Mouse (Mus musculus): Measurements from ENCODE around the gene Smurf1. TPM values are rescaled to one million over a fixed set of nuclear protein-coding genes. Genes with fewer than 3 reads are reported as not detected.

Smurf1 gene
- polyA plus RNA-seq (2015; fragmentation: Nextera tagmentation; extraction: Ambion mirVana) = 28.4 and 29.7 TPM in 2 replicates

DNA sequence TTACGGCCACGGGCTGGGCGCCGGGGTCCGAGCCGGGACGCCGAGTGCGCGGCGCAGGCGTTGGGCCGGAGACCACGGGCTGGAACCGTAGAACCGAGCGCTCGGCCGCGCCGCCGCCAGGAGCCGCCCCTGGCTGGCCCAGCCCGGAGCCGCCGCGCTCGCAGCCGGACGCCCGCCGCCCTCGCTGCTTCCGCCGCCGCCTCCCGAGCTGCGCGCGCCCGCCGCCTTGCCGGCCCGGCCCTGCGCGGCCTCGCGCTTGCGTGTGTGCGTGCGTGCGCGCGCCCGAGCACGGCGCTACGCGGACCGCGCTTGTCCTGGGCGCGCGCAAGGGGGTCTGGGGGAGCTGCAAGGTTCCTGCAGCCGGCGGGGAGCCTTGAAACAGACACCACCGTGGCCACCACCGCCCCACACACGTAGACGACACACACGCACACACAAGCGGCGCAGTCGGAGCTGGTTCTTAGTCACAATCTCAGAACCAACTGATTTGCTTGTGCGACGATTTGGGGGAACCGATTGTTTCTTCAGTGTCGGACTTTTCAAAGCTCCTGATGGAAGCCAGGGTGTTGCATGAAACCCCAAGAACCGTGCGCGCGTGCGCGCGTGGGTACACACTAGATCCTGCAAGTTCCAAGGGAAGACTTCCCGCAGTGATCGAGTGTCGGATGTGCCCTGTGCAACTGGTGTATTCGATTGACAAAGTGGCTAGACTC is at the start of gene Smurf1:
Smurf1 (minus strand) TSS at position 209 of the 713 bp plus-strand sequence.
- peak within 1 kb of the TSS; percentile 96 for H3K4me3 ChIP-seq
- under 1% methylated on average over 67 of the region's 89 CpGs for WGBS
- H3K9me3 ChIP-seq = no peaks in the 10 kb centered on the region
- peaks cover 36% of the 10 kb centered on the region for H3K4me1 ChIP-seq
- no peaks in the 10 kb centered on the region for H3K36me3 ChIP-seq
- H3K27ac ChIP-seq (replicated peaks) = peak within 1 kb of the TSS; percentile 88
- peak within 1 kb of the TSS; percentile 94 for H3K9ac ChIP-seq (replicated peaks)
- peak within 1 kb of the TSS; percentile 71 for H3K4me2 ChIP-seq (replicated peaks)
- H3K27me3 ChIP-seq = peaks cover 4% of the 10 kb centered on the region; the same call in 1 of the 2 replicates
- ATAC-seq (replicated peaks) = peak; percentile 70

GRCm38 (mm10) chr5:145014278-145014677 is 48.6 kb upstream of the Smurf1 start:
- H3K27ac ChIP-seq (replicated peaks) = no peak overlapping the region
- no peak for ATAC-seq (replicated peaks)
- no peaks in the 10 kb centered on the region for H3K27me3 ChIP-seq
- no peaks in the 10 kb centered on the region for H3K9me3 ChIP-seq
- no peak overlapping the region for H3K4me3 ChIP-seq
- H3K4me2 ChIP-seq (replicated peaks) = no peak overlapping the region
- no peaks in the 10 kb centered on the region for H3K36me3 ChIP-seq
- WGBS = 79% methylated on average over 1 of the region's 1 CpGs
- H3K9ac ChIP-seq (replicated peaks) = no peak overlapping the region
- no peaks in the 10 kb centered on the region for H3K4me1 ChIP-seq

DNA sequence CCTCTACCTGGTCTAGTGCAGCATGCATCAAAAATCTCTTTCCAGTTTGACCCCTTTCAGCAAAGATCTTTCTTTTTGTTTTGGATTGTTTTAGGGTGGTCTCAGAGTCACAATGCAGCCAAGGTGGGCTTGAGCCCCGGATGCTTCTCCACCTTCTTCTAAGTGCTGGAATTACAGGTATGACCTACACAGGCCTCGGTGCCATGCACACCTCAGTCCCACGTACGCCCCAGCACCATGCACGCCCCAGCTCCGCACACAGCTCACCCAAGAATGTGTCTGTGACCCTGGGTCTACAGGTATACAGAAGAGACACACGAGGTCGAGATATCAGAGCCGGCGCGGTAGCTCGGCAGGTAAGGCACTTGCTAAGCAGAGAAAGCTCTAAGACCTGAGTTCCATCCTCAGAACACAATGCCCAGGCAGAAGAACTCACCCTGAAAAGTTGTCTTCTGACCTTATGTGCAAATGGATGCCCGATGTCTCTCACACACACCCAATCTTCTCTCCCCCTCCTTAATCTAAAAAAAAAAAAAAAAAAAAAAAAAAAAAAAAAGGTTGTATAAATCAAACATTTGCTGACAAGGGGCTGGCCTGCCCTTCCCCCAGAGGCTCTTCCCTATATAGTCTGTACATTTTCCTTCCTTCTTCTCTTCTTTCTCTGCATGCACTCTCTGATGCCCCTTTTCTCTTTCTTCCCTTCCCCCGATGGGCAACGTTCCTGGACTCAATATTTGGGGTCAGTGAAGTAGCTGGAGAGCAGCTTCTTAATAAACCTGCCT is 43.4 kb upstream of the Smurf1 start:
- WGBS = 93% methylated on average over 15 of the region's 15 CpGs
- H3K36me3 ChIP-seq = no peaks in the 10 kb centered on the region
- H3K4me1 ChIP-seq = no peaks in the 10 kb centered on the region
- H3K9ac ChIP-seq (replicated peaks) = no peak overlapping the region
- H3K4me2 ChIP-seq (replicated peaks) = no peak overlapping the region
- H3K9me3 ChIP-seq = no peaks in the 10 kb centered on the region
- no peaks in the 10 kb centered on the region for H3K27me3 ChIP-seq
- no peak for ATAC-seq (replicated peaks)
- no peak overlapping the region for H3K4me3 ChIP-seq
- H3K27ac ChIP-seq (replicated peaks) = no peak overlapping the region

- Histone ChIP-seq H3K4me3 (no peak overlapping the region), H3K4me1 (no peaks in the 10 kb centered on the region), H3K36me3 (no peaks in the 10 kb centered on the region), H3K4me2 (replicated peaks) (no peak overlapping the region), H3K27me3 (no peaks in the 10 kb centered on the region), H3K27ac (replicated peaks) (no peak overlapping the region), H3K9me3 (no peaks in the 10 kb centered on the region), H3K9ac (replicated peaks) (no peak overlapping the region)
- 84% methylated on average over 6 of the region's 6 CpGs for WGBS
- no peak for ATAC-seq (replicated peaks)
Measured at GRCm38 (mm10) chr5:145005596-145005995, 39.9 kb upstream of the Smurf1 start.

GRCm38 (mm10) chr5:145004495-145004894 is 38.8 kb upstream of the Smurf1 start:
- Histone ChIP-seq H3K4me1 (no peaks in the 10 kb centered on the region), H3K4me3 (no peak overlapping the region), H3K9me3 (no peaks in the 10 kb centered on the region), H3K9ac (replicated peaks) (no peak overlapping the region), H3K4me2 (replicated peaks) (no peak overlapping the region), H3K27me3 (no peaks in the 10 kb centered on the region), H3K36me3 (no peaks in the 10 kb centered on the region), H3K27ac (replicated peaks) (no peak overlapping the region)
- 91% methylated on average over 9 of the region's 9 CpGs for WGBS
- no peak for ATAC-seq (replicated peaks)

DNA sequence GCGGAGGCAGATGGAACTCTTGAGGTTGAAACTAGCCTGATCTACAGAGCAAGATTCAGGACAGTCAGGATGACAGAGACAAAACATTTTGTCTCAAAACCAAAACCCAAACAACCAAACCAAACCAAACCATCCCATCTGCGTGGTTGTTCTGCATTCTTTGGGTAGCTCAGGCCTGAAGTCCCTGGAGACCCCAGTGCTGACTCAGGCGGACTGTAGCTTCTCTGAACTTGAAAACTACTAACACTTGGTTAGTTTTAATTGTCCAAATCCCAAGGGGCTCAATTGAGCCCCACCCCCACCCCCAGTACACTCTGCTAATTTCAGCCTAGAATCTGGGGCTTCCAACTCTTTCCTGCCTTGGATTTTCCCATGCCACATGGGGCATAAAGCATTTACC is 37.7 kb upstream of the Smurf1 start:
- no peak overlapping the region for H3K4me3 ChIP-seq
- H3K27me3 ChIP-seq = no peaks in the 10 kb centered on the region
- H3K27ac ChIP-seq (replicated peaks) = no peak overlapping the region
- H3K9ac ChIP-seq (replicated peaks) = no peak overlapping the region
- 82% methylated on average over 3 of the region's 3 CpGs for WGBS
- no peaks in the 10 kb centered on the region for H3K4me1 ChIP-seq
- no peaks in the 10 kb centered on the region for H3K36me3 ChIP-seq
- no peaks in the 10 kb centered on the region for H3K9me3 ChIP-seq
- no peak overlapping the region for H3K4me2 ChIP-seq (replicated peaks)
- ATAC-seq (replicated peaks) = no peak

DNA sequence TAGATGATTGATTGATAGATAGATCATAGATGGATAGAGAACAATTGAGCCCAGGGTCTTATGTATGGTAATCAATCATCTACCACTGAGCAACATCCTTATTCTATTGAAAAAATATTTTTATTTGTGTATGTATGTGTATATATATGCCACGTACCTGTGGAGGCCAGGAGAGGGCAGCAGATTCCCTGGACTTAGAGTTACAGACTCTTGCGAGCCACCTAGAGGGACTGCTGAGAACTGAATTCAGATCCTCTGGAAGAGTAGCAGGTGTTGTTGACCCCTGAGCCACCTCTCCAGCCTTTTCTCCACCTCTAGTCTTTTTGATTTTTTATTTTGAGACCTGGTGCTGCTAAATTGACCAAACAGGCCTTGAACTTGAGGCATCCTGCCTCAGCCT is 32.8 kb upstream of the Smurf1 start:
- Histone ChIP-seq H3K27me3 (no peaks in the 10 kb centered on the region), H3K27ac (replicated peaks) (no peak overlapping the region), H3K9me3 (no peaks in the 10 kb centered on the region), H3K4me1 (no peaks in the 10 kb centered on the region), H3K4me2 (replicated peaks) (no peak overlapping the region), H3K9ac (replicated peaks) (no peak overlapping the region), H3K4me3 (no peak overlapping the region), H3K36me3 (no peaks in the 10 kb centered on the region)
- 24% methylated on average over 2 of the region's 2 CpGs for WGBS
- ATAC-seq (replicated peaks) = no peak

- H3K4me3 ChIP-seq = no peak overlapping the region
- 79% methylated on average over 5 of the region's 5 CpGs for WGBS
Measured at GRCm38 (mm10) chr5:144990481-144990880, 24.8 kb upstream of the Smurf1 start.

GRCm38 (mm10) chr5:144990051-144990450 is 24.4 kb upstream of the Smurf1 start:
- ATAC-seq (replicated peaks) = no peak
- no peaks in the 10 kb centered on the region for H3K36me3 ChIP-seq
- no peak overlapping the region for H3K9ac ChIP-seq (replicated peaks)
- H3K4me1 ChIP-seq = no peaks in the 10 kb centered on the region
- H3K27ac ChIP-seq (replicated peaks) = no peak overlapping the region
- WGBS = 28% methylated on average over 2 of the region's 2 CpGs
- H3K4me3 ChIP-seq = no peak overlapping the region
- H3K27me3 ChIP-seq = no peaks in the 10 kb centered on the region
- H3K9me3 ChIP-seq = no peaks in the 10 kb centered on the region
- H3K4me2 ChIP-seq (replicated peaks) = no peak overlapping the region

More at GRCm38 (mm10) chr5:144990481-144990880, 24.8 kb upstream of the Smurf1 start:
- no peak for ATAC-seq (replicated peaks)
- Histone ChIP-seq H3K27ac (replicated peaks) (no peak overlapping the region), H3K9ac (replicated peaks) (no peak overlapping the region), H3K36me3 (no peaks in the 10 kb centered on the region), H3K4me1 (no peaks in the 10 kb centered on the region), H3K27me3 (no peaks in the 10 kb centered on the region), H3K9me3 (no peaks in the 10 kb centered on the region), H3K4me2 (replicated peaks) (no peak overlapping the region)

GRCm38 (mm10) chr5:144989061-144989405 is 23.4 kb upstream of the Smurf1 start:
- no peak overlapping the region for H3K4me3 ChIP-seq
- no peaks in the 10 kb centered on the region for H3K36me3 ChIP-seq
- H3K27ac ChIP-seq (replicated peaks) = no peak overlapping the region
- no peaks in the 10 kb centered on the region for H3K9me3 ChIP-seq
- H3K4me2 ChIP-seq (replicated peaks) = no peak overlapping the region
- ATAC-seq (replicated peaks) = no peak
- H3K4me1 ChIP-seq = no peaks in the 10 kb centered on the region
- 88% methylated on average over 4 of the region's 4 CpGs for WGBS
- H3K9ac ChIP-seq (replicated peaks) = no peak overlapping the region
- H3K27me3 ChIP-seq = no peaks in the 10 kb centered on the region

DNA sequence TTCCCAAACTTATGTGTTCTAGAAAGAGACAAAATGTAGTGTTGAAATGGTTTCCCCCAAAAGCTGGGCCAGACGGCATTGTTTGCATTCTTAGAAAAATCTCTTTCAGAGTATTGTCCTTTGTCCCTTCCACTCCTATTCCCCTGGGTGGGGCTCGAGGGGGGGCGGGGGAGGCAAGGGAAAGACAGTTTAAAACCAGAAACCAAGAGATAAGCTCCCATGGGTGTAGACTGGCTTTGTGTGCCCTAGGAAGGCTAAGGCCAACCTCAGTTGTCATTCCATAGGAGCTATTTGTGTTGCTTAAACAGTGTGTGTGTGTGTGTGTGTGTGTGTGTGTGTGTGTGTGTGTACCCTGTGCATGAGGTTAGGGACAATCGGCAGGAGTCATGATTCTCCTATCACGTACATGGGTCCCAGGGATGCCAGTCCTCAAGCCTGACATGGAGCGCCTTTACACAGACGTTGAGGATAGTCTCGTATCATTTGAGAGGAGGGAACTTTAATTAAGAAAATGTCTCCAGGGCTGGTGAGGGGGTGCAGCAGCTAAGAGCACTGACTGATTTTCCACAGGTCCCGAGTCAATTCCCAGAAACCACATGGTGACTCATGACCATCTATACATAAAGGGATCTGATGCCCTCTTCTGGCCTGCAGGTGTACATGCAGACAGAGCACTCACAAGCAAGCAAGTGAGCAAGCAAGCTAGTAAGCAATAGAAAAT is 22.9 kb upstream of the Smurf1 start:
- 50% methylated on average over 9 of the region's 9 CpGs for WGBS
- no peak overlapping the region for H3K4me3 ChIP-seq
- 0 out of 2 replicates have a peak, but pooled peaks have one; percentile 67 for ATAC-seq (replicated peaks)

DNA sequence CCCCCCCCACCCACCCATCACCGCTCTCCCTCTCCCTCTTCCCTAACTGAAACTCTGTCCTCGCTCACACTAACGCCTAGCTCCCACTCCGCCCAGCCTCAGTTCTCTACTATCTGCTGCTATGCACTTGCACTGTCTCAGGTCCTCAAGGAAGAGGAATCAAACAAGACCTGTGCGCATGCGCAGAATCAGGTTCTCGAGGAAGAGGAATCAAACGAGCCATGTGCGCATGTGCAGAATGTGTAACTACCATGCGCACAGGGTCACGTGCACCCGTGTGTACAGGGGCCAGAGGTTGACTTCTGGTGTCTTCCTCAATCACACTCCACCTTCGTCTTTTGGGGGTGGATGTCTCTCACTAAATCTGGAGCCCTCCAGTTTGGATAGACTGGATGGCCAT is 21.9 kb upstream of the Smurf1 start:
- Histone ChIP-seq H3K36me3 (no peaks in the 10 kb centered on the region), H3K27me3 (no peaks in the 10 kb centered on the region), H3K4me2 (replicated peaks) (no peak overlapping the region), H3K4me3 (no peak overlapping the region), H3K27ac (replicated peaks) (no peak overlapping the region), H3K9ac (replicated peaks) (no peak overlapping the region), H3K9me3 (no peaks in the 10 kb centered on the region), H3K4me1 (no peaks in the 10 kb centered on the region)
- no peak for ATAC-seq (replicated peaks)
- 89% methylated on average over 13 of the region's 13 CpGs for WGBS

More for the DNA sequence above, 22.9 kb upstream of the Smurf1 start:
- Histone ChIP-seq H3K36me3 (no peaks in the 10 kb centered on the region), H3K4me1 (no peaks in the 10 kb centered on the region), H3K27ac (replicated peaks) (no peak overlapping the region), H3K9ac (replicated peaks) (no peak overlapping the region), H3K4me2 (replicated peaks) (no peak overlapping the region), H3K27me3 (no peaks in the 10 kb centered on the region), H3K9me3 (no peaks in the 10 kb centered on the region)

All from forebrain, embryonic 15.5 days (tissue).